Mouse (Mus musculus): Measurements from ENCODE around the gene St6galnac3. TPM values are rescaled to one million over a fixed set of nuclear protein-coding genes. Genes with fewer than 3 reads are reported as not detected.

St6galnac3 gene
- total and polyA plus RNA-seq, 3 experiments, result 0.08 to 1.1 (median 0.38) TPM

- Histone ChIP-seq H3K79me2 (replicated peaks; ENCODE audit: control insufficient read depth, extremely low read depth, insufficient read depth, poor library complexity, severe bottlenecking) (no peaks in the 10 kb centered on the region), H3K4me2 (ENCODE audit: insufficient read depth, low read depth, poor library complexity, severe bottlenecking) (no peak overlapping the region), H3K27ac (ENCODE audit: insufficient read depth, low read depth) (no peak overlapping the region), H3K4me3 (replicated peaks in 1 of 3; ENCODE audit: low read depth in 2 of 3, low read length in 2 of 3, poor library complexity in 1 of 3) (no peak overlapping the region), H3K27me3 (replicated peaks) (no peaks in the 10 kb centered on the region), H3K9ac (ENCODE audit: insufficient read depth, low read depth) (no peak overlapping the region), H3K9me3 (replicated peaks; ENCODE audit: low read length) (no peaks in the 10 kb centered on the region), H3K36me3 (replicated peaks in 1 of 2; ENCODE audit: control insufficient read depth in 1 of 2, insufficient read depth in 1 of 2, low read length in 1 of 2) (no peaks in the 10 kb centered on the region), H3K4me1 (ENCODE audit: control insufficient read depth in 1 of 2, insufficient read depth in 2 of 2) (peaks cover 9 to 11% of the 10 kb centered on the region in 2 experiments)
- DNase-seq (ENCODE audit: extremely low read depth), result no peak
- in situ Hi-C loops (cut with MboI; ENCODE audit: low pct_ligation_motif_present, low pct_unique_long_range_greater_than_20kb, low sequenced_read_pairs) (no loop called here), dilution Hi-C loops (cut with MboI; ENCODE audit: extremely low pct_ligation_motif_present, extremely low pct_unique_long_range_greater_than_20kb, low sequenced_read_pairs) (no loop called here)
- no peak for TF ChIP-seq ZKSCAN1 (IDR thresholded peaks at IDR 0.05; ENCODE audit: borderline replicate concordance, low read depth, low read length)
- no peak for TF ChIP-seq MAFK (IDR thresholded peaks at IDR 0.05; ENCODE audit: insufficient replicate concordance, low read length)
- no peak for TF ChIP-seq TCF12 (IDR thresholded peaks at IDR 0.05; ENCODE audit: low read depth, low read length)
- TF ChIP-seq NRF1 (IDR thresholded peaks at IDR 0.05; ENCODE audit: low read depth, low read length), result no peak
- no peak for TF ChIP-seq POLR2AphosphoS2 (IDR thresholded peaks at IDR 0.05; ENCODE audit: low read depth, low read length)
- TF ChIP-seq CTCF (conservative IDR thresholded peaks at IDR 0.05 in 1 of 2, IDR thresholded peaks at IDR 0.05 in 1 of 2; ENCODE audit: low read depth in 2 of 2, low read length in 2 of 2), result no peak
- TF ChIP-seq USF2 (conservative IDR thresholded peaks at IDR 0.05; ENCODE audit: low read depth, low read length), result no peak
- no peak for TF ChIP-seq EP300 (IDR thresholded peaks at IDR 0.05; ENCODE audit: low read length)
- no peak for TF ChIP-seq MYC (IDR thresholded peaks at IDR 0.05; ENCODE audit: low read depth, low read length)
- no peak for TF ChIP-seq ZNF384 (IDR thresholded peaks at IDR 0.05; ENCODE audit: low read depth, low read length)
- TF ChIP-seq SMC3 (IDR thresholded peaks at IDR 0.05; ENCODE audit: low read depth, low read length), result no peak
- no peak for TF ChIP-seq KAT2A (IDR thresholded peaks at IDR 0.05; ENCODE audit: insufficient replicate concordance, low read length)
- no peak for TF ChIP-seq PAX5 (IDR thresholded peaks at IDR 0.05; ENCODE audit: low read length)
- TF ChIP-seq ELF1 (IDR thresholded peaks at IDR 0.05; ENCODE audit: low read depth, low read length), result no peak
These were observed 8.6 kb upstream of the St6galnac3 start for GRCm38 (mm10) chr3:153733364-153734159.

DNA sequence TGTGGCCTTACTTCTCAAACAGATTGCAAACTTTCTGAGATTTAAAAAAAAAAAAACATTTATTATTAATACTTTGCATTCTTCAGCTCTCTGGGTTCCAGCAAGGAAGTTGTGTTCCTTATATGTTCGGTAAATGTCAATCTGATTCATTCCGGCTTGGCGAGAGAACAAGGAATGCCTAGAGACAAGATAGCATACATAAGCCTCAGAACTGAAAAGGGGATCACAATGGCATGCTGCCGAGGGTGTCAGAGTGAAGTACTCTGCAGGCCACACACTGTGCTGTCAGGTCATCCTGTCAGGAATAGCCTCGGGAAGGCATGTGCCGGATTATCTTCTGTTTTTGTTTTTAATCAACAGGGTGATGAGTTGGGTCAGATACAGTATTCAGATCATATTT, 7.8 kb upstream of the St6galnac3 start:
- dilution Hi-C loops (cut with MboI; ENCODE audit: extremely low pct_ligation_motif_present, extremely low pct_unique_long_range_greater_than_20kb, low sequenced_read_pairs), result no loop called here
- H3K36me3 ChIP-seq (replicated peaks in 1 of 2; ENCODE audit: control insufficient read depth in 1 of 2, insufficient read depth in 1 of 2, low read length in 1 of 2), result no peaks in the 10 kb centered on the region
- no peak for DNase-seq (ENCODE audit: extremely low read depth)
- H3K9ac ChIP-seq (ENCODE audit: insufficient read depth, low read depth), result no peak overlapping the region
- H3K4me2 ChIP-seq (ENCODE audit: insufficient read depth, low read depth, poor library complexity, severe bottlenecking), result no peak overlapping the region
- no peak for TF ChIP-seq USF1 (IDR thresholded peaks at IDR 0.05; ENCODE audit: low read depth, low read length)
- TF ChIP-seq RAD21 (IDR thresholded peaks at IDR 0.05; ENCODE audit: low read depth, low read length), result no peak
- TF ChIP-seq MAFK (IDR thresholded peaks at IDR 0.05; ENCODE audit: insufficient replicate concordance, low read length), result no peak
- no peak for TF ChIP-seq BHLHE40 (IDR thresholded peaks at IDR 0.05; ENCODE audit: low read depth, low read length)
- no peak for TF ChIP-seq SIN3A (IDR thresholded peaks at IDR 0.05; ENCODE audit: low read length)
- no peak for TF ChIP-seq ZNF384 (IDR thresholded peaks at IDR 0.05; ENCODE audit: low read depth, low read length)
- TF ChIP-seq ELF1 (IDR thresholded peaks at IDR 0.05; ENCODE audit: low read depth, low read length), result no peak
- no peak for TF ChIP-seq POLR2A (IDR thresholded peaks at IDR 0.05; ENCODE audit: low read depth, low read length)
- no peak for TF ChIP-seq KAT2A (IDR thresholded peaks at IDR 0.05; ENCODE audit: insufficient replicate concordance, low read length)
- no peak for TF ChIP-seq TCF12 (IDR thresholded peaks at IDR 0.05; ENCODE audit: low read depth, low read length)
- no peaks in the 10 kb centered on the region for H3K9me3 ChIP-seq (replicated peaks; ENCODE audit: low read length)
- H3K27ac ChIP-seq (ENCODE audit: insufficient read depth, low read depth), result no peak overlapping the region
- H3K79me2 ChIP-seq (replicated peaks; ENCODE audit: control insufficient read depth, extremely low read depth, insufficient read depth, poor library complexity, severe bottlenecking), result no peaks in the 10 kb centered on the region
- in situ Hi-C loops (cut with MboI; ENCODE audit: low pct_ligation_motif_present, low pct_unique_long_range_greater_than_20kb, low sequenced_read_pairs), result no loop called here
- H3K27me3 ChIP-seq (replicated peaks), result peaks cover 2% of the 10 kb centered on the region
- no peak overlapping the region for H3K4me3 ChIP-seq (replicated peaks in 1 of 3; ENCODE audit: low read depth in 2 of 3, low read length in 2 of 3, poor library complexity in 1 of 3)
- H3K4me1 ChIP-seq (ENCODE audit: control insufficient read depth in 1 of 2, insufficient read depth in 2 of 2), result peaks cover 9 to 11% of the 10 kb centered on the region in 2 experiments

Measured in CH12.LX (cell line).